Mouse (Mus musculus) CD4-positive, CD25-positive, alpha-beta regulatory T cell, adult 2 months (primary cell): ENCODE results near the gene Tmem169.

Experiments
- DNase-seq: peaks from one replicate; pipeline ENCODE4 v3.0.0-alpha.2; 2012; ENCODE audit warnings: low read depth, low spot score

Gene Tmem169

DNA sequence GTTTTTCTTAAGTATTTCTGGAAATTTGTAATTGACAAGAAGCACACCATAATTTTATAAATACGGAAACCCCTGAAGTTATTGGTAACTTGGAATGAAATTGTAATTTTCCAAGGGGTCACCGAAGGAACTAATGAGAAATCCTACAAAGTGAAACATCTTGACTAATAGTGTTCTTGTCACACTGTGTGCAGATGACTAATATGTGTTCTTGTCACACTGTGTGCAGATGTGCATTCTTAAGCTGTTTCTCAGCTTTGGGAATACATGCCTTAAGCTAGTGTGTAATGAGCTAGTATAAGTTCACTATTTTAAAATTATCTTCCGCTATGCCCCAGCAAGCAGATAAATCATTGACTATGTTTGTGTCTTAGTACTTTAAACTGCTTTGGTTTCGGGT lies 39.1 kb downstream of the Tmem169 start:
- DNase-seq = no peak

DNA sequence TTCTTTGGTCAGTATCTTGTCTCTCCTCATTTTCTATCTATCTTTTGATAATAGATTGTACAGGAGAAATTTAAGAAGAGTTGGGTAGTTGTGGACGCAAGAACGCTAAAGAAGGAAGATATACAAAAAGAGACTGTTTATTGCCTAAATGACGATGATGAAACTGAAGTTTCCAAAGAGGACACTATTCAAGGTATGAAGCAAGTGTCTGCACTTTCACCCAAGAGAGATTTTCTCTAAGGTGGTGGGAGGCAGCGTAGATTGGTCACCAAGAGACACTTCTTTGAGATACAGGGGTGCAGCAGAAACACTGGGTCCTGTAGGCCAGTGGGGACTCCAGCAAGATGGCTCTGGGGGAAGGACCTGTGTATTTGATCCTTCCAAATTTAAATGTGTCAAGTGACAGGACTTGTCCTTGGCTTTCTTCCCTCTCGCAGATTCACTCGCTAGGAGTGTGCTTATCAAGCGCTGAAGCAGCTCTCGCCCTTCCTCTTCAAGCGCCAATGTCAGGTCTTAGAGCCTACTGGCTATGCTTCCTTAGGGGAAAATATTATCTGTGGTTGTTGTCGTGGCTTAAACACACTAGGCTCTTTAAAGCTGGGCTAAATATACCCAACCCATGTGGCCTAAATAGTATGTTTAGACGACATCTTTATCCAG lies 42.1 kb downstream of the Tmem169 start:
- no peak for DNase-seq

DNA sequence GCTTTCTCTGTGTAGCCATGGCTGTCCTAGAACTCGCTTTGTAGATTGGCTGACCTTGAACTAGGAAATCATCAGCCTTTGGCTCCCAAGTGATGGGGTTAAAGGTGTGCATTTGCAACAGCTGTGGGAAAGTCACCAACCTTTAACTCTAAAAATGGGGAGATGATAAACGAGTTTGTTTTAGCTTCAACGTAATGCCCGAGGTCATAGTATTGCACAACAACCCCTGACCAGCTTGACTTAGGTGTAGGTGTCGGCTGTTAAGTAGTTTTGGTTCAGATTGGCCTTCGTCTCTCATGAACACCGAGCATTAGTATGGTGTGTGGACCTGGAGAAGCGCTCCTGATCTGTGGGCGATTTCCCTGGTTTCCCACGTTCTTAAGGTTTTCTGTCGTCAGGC lies 50.6 kb downstream of the Tmem169 start:
- DNase-seq = no peak

- DNase-seq = no peak
Observed at GRCm38 (mm10) chr1:72336780-72337179, 52.6 kb downstream of the Tmem169 start.

DNA sequence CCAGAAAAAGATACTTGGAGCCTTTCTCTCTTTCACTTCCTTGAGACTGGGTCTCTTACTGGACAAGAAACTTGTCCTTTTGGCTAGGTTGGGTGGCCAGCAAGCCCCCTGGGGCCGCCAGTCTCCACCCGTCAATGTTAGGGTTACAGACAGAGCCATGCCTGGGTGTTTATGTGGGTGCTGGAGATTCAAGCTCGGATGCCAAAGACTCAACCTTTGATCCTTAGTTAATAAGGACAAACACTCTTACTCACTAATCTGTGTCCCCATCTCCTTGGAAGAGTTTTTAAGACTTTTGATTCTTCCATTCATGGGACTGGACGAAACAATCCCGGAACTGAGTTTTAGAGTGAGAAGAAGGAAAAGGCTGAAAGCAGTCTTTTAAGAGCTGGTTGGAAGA lies 54.2 kb downstream of the Tmem169 start:
- no peak for DNase-seq

- no peak for DNase-seq
Observed at GRCm38 (mm10) chr1:72347873-72348272, 63.7 kb downstream of the Tmem169 start.
